Mouse (Mus musculus) midbrain, embryonic 11.5 days (tissue): ENCODE measurements around the gene Phkb. TPM values are rescaled to one million over a fixed set of nuclear protein-coding genes. Genes with fewer than 3 reads are reported as not detected.
"Not testable (repeated sequence)": the region's sequence is repeated elsewhere in the genome, so short reads cannot be mapped to it uniquely, and the experiment has no call there.

Experiments used
- ATAC-seq: fragments of 200-750 bp; cut with Nextera tagmentation; 2 replicates; pipeline ENCODE4 v1.8.0; 2017; ENCODE audit warnings: moderate TSS enrichment, moderate library complexity; ENCODE audit not compliant: low FRiP score
- DNase-seq: peaks from one replicate; pipeline ENCODE4 v3.0.0; 2015; ENCODE audit warnings: low spot score; ENCODE audit errors: missing footprints
- H3K27ac ChIP-seq: fragments of 300-500 bp; sonication (generic); 2 replicates; pipeline ENCODE4 v1.5.1; 2014; ENCODE audit warnings: low read depth, low read length
- H3K27me3 ChIP-seq: fragments of 300-500 bp; sonication (generic); 2 replicates; pipeline ENCODE4 v1.6.1; 2014; ENCODE audit warnings: mild to moderate bottlenecking, low read length, moderate library complexity, mixed read lengths; ENCODE audit not compliant: control insufficient read depth, insufficient read depth
- H3K36me3 ChIP-seq: fragments of 300-500 bp; sonication (generic); 2 replicates; pipeline ENCODE4 v1.6.1; 2014; ENCODE audit warnings: mild to moderate bottlenecking, low read length, moderate library complexity, mixed read lengths; ENCODE audit not compliant: control insufficient read depth, insufficient read depth
- H3K4me1 ChIP-seq: fragments of 300-500 bp; sonication (generic); 2 replicates; pipeline ENCODE4 v1.6.1; 2014; ENCODE audit warnings: low read length; ENCODE audit not compliant: control insufficient read depth, insufficient read depth
- H3K4me2 ChIP-seq: fragments of 300-500 bp; sonication (generic); 2 replicates; pipeline ENCODE4 v1.6.1; 2014; ENCODE audit warnings: mild to moderate bottlenecking, moderate library complexity
- H3K4me3 ChIP-seq: fragments of 300-500 bp; sonication (generic); 2 replicates; pipeline ENCODE4 v1.5.1; 2014; ENCODE audit warnings: low read depth, low read length
- H3K9ac ChIP-seq: fragments of 300-500 bp; sonication (generic); 2 replicates; pipeline ENCODE4 v1.6.1; 2014; ENCODE audit warnings: low read length
- H3K9me3 ChIP-seq: fragments of 300-500 bp; sonication (generic); 2 replicates; pipeline ENCODE4 v1.6.1; 2016; ENCODE audit warnings: low read length; ENCODE audit not compliant: control insufficient read depth
- WGBS: fragments of 180-500 bp; shearing (Covaris S2); extraction: QIAGEN DNeasy Blood & Tissue Kit; methylation state at CpG from one replicate; pipeline ENCODE4 v1.1.7; 2014; 5-methylcytosine and 5-hydroxymethylcytosine counted together
- polyA plus RNA-seq: library from polyadenylated mRNA; unstranded; fragments of >200 nt; fragmentation: Nextera tagmentation; extraction: Ambion mirVana; gene quantifications from 2 replicates; pipeline ENCODE4 v1.2.1, GENCODE M21; 2014

Phkb gene
- polyA plus RNA-seq, 1 experiment from 2014 or later = 49.1 TPM

DNA sequence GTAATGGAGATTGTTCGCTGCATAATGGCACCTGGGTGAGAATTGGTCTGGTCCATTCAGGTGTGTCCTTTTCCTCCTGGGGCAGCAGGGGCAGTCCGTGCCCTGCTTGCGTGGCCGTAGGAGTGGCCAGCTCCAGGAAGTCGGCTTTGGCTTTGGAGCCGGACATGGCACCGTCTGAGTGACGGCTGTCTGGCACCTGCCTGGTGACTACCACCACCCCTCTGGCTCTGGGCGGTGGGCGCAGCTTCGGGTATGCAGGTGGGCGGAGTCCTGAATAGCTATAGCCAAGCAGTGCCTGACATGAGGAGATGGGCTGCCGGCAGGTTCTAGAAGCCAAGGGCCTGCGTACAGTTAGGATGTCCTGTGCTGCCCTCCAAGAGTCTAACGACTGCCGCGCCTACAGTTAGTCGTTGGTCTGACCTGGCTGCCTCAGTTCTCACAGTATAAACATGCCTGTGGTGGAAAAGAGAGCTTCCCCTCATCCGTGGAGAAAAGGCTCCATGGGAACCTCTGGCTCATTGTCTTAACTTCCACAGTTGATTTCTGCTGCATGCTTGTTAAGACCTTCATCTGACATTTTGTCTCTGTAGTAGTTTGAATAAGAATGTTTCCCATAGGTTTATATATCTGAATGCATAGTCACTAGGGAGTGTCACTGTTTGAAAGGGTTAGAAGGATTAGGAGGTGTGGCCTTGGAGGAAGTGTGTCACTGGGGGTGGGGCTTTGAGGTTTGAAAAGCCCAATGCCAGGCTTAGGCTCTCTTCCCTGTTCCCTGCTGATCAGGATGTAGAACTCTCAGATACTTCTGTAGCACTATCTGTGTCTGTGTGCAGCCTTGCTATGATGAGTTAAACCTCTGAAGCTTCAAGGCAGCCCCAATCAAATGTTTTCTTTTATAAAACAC, 13.7 kb downstream of the Phkb start:
- DNase-seq (no peak), ATAC-seq (no peak)
- Histone ChIP-seq H3K4me1 (no peaks in the 10 kb centered on the region), H3K9ac (no peak overlapping the region), H3K9me3 (no peaks in the 10 kb centered on the region), H3K27ac (no peak overlapping the region), H3K4me2 (no peak overlapping the region), H3K36me3 (no peaks in the 10 kb centered on the region), H3K27me3 (no peaks in the 10 kb centered on the region), H3K4me3 (no peak overlapping the region)
- 93% methylated on average over 19 of the region's 19 CpGs for WGBS

DNA sequence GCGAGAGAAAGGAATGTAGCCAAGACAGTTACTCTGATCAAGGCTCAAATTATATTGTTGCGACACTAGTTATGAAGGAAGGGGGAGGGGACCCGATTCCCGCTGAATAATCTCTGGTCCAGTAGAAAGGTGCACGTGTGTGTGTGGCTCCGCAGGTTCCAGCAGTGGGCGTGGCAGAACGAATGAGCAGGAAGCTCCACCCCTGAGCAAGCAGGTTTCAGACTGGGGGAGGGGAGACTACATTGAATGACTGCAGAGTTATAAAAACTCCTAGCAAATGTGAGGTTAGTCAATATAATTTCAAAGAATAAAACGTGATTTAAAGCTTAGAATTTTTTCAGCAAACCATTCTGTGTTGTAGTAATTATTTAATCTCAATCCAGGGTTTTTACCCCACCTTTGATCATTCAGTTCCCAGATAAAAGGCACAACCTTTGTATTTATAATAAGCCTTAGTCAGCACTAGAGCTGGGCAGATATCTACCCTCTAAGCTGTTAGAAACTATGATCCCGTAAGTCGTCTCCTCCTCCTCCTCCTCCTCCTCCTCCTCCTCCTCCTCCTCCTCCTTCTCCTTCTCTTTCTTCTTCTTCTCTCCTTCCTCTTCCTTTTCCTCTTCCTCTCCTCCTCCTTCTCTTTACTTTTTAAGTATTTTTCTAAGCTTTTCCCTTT, 16.6 kb downstream of the Phkb start:
- 52% methylated on average over 11 of the region's 11 CpGs for WGBS
- H3K27ac ChIP-seq, DNase-seq, H3K9ac ChIP-seq, H3K9me3 ChIP-seq, H3K4me2 ChIP-seq, H3K27me3 ChIP-seq, H3K4me1 ChIP-seq, H3K36me3 ChIP-seq, ATAC-seq, H3K4me3 ChIP-seq: not testable (repeated sequence)

DNA sequence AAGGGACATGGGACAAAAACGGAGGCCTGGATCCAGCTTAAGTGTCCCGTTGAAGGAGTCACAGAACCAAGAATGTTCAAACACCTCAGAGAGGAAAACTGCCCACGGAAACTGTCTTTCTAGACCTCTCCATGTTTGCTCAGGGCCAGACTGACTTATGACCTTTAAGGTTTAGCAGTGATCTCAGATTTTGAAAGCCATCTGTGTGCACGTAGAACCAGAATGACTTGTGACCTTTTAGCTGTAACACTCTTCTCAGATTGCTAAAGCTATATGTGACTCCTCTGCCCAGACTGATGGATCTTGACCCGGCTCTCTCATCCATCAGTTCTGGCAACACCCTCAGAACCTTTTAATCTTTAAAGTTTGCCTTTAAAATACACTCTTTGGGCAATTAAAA, 19.9 kb downstream of the Phkb start:
- Histone ChIP-seq H3K4me2 (no peak overlapping the region), H3K27me3 (no peaks in the 10 kb centered on the region), H3K9ac (no peak overlapping the region), H3K36me3 (no peaks in the 10 kb centered on the region), H3K9me3 (no peaks in the 10 kb centered on the region), H3K4me1 (no peaks in the 10 kb centered on the region), H3K27ac (no peak overlapping the region), H3K4me3 (no peak overlapping the region)
- DNase-seq (no peak), ATAC-seq (no peak)
- 80% methylated on average over 5 of the region's 5 CpGs for WGBS

DNA sequence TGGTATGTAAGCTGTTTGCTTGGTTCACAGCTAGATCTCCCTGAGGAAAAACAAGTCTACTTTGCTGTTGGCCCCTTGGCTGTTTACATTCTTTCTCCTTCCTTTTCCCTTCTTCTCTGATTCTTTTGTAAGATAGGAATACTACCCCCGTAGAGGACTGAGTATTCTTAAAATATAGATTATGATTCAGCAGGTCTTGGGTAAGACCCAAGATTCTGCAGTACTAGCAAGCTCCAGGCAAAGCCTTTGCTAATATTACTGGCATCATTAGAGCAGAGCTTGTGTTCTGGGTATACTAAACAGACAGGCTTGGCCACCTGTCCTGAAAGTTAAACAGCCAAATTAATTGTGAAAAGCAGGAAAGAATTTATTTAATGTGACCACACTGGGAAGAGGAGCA, 21.6 kb downstream of the Phkb start:
- WGBS = 79% methylated on average over 1 of the region's 1 CpGs
- ATAC-seq (no peak), DNase-seq (no peak)
- Histone ChIP-seq H3K27me3 (no peaks in the 10 kb centered on the region), H3K9me3 (no peaks in the 10 kb centered on the region), H3K4me1 (no peaks in the 10 kb centered on the region), H3K36me3 (no peaks in the 10 kb centered on the region), H3K27ac (no peak overlapping the region), H3K4me2 (no peak overlapping the region), H3K9ac (no peak overlapping the region), H3K4me3 (no peak overlapping the region)

DNA sequence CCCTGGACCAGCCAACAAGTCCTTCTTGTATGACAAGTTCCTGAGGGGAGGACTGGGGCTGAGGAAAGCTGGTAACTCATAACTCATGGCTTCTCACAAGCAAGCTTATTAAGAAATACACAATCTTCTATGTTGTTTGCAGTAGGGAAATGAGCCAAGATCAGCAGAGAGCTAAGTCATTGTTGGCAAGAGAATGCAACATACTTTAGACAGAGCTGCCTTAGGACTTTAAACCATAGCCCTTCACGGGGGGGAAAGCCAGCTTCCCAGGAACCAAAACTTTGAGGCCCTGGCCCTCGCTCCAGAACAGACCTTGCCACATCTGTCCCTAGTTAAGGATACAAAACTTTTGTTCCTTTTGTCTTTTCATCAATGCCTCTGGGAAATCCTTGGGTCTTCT, 30.9 kb downstream of the Phkb start:
- no peak overlapping the region for H3K4me2 ChIP-seq
- no peak overlapping the region for H3K4me3 ChIP-seq
- no peak overlapping the region for H3K9ac ChIP-seq
- ATAC-seq (no peak), DNase-seq (no peak)
- no peak overlapping the region for H3K27ac ChIP-seq
- H3K27me3 ChIP-seq = no peaks in the 10 kb centered on the region
- no peaks in the 10 kb centered on the region for H3K9me3 ChIP-seq
- WGBS = 90% methylated on average over 2 of the region's 2 CpGs
- H3K4me1 ChIP-seq = no peaks in the 10 kb centered on the region
- no peaks in the 10 kb centered on the region for H3K36me3 ChIP-seq

DNA sequence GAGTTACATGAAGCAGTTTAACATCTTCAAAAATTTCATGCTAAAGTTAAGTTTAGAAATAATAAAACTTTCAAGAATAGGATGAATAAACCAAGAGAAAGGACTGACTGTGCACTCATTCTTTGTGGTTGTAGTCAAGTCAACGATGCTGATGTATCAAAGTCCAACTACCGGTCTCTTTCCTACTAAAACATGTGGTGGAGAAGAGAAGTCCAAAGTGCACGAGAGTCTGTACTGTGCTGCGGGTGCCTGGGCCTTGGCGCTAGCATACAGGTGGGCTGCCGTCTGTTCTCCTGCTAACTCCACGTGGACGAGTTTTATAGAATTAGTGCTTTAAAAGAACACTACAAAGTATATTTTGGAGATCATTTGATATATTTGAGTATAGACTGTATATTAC, 37.2 kb downstream of the Phkb start:
- Histone ChIP-seq H3K9ac (no peak overlapping the region), H3K27ac (no peak overlapping the region), H3K4me3 (no peak overlapping the region), H3K36me3 (no peaks in the 10 kb centered on the region; the same call in 1 of the 2 replicates), H3K4me1 (no peaks in the 10 kb centered on the region), H3K4me2 (no peak overlapping the region), H3K27me3 (no peaks in the 10 kb centered on the region), H3K9me3 (no peaks in the 10 kb centered on the region)
- ATAC-seq (no peak), DNase-seq (no peak)
- WGBS = 96% methylated on average over 8 of the region's 8 CpGs

DNA sequence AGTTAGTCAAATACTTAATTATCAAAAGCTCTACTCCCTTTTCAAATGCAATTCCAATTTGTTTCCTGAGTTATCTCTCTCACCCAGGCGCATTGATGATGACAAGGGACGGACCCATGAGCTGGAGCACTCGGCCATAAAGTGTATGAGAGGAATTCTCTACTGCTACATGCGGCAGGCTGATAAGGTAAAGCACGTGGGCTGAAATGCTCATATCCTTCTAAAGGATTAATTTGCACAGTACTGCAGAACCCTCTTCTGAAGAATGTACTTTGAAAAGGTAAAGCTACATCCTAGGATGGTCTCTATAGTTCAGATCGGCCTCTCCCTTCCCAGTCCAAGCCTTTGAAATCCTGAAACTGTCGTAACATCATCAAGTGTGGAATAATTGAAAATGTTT, 38.9 kb downstream of the Phkb start:
- H3K4me2 ChIP-seq = no peak overlapping the region
- H3K9ac ChIP-seq = no peak overlapping the region

DNA sequence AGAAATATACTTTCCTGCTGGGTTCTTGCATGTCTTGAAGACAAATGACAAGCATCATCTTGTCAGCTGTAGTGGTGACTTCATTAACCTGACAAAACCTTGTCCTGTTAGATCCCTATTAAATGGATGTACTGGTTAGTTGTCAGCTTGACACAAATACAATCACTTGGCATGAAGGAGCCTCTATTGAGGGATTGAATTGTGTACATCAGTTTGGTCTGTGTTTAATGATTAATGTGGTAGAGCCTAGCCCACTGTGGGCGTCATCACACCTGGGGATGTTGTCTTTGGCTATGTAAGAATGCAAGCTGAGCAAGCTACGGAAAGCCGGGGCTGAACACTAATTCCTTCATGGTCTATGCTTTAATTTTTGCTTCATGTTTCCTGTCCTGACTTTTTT, 44.1 kb downstream of the Phkb start:
- Histone ChIP-seq H3K9me3 (no peaks in the 10 kb centered on the region), H3K9ac (no peak overlapping the region), H3K4me2 (no peak overlapping the region), H3K27ac (no peak overlapping the region), H3K4me3 (no peak overlapping the region), H3K27me3 (no peaks in the 10 kb centered on the region), H3K4me1 (no peaks in the 10 kb centered on the region), H3K36me3 (no peaks in the 10 kb centered on the region; the same call in 1 of the 2 replicates)
- DNase-seq (no peak), ATAC-seq (no peak)
- WGBS = 95% methylated on average over 3 of the region's 3 CpGs

More for the DNA sequence above, 38.9 kb downstream of the Phkb start:
- Histone ChIP-seq H3K4me3 (no peak overlapping the region), H3K36me3 (no peaks in the 10 kb centered on the region; the same call in 1 of the 2 replicates), H3K27ac (no peak overlapping the region), H3K9me3 (no peaks in the 10 kb centered on the region), H3K27me3 (no peaks in the 10 kb centered on the region), H3K4me1 (no peaks in the 10 kb centered on the region)
- DNase-seq (no peak), ATAC-seq (no peak)
- WGBS = 89% methylated on average over 7 of the region's 7 CpGs

DNA sequence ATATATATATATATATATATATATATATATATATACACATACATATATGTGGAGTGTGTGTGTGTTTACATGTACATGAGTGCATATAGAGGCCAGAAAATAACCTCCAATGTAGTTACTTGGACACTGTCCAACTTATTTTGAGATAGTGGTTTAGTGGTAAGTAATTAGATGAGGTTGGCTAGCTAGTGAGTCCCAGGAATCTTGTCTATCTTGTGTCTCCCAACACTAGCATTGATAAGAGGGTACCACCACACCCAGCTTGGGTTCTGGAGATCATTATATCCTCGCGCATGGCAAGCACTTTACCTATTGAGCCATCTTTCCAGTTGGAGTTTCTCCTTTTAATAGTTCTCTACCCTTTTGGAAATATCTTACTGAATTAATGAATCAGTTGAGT, 56.9 kb downstream of the Phkb start:
- no peak overlapping the region for H3K27ac ChIP-seq
- H3K27me3 ChIP-seq = no peaks in the 10 kb centered on the region
- H3K4me2 ChIP-seq = no peak overlapping the region
- ATAC-seq (no peak), DNase-seq (no peak)
- 96% methylated on average over 2 of the region's 2 CpGs for WGBS
- no peaks in the 10 kb centered on the region for H3K9me3 ChIP-seq
- no peaks in the 10 kb centered on the region for H3K36me3 ChIP-seq
- H3K4me3 ChIP-seq = no peak overlapping the region
- H3K4me1 ChIP-seq = no peaks in the 10 kb centered on the region
- H3K9ac ChIP-seq = no peak overlapping the region
